13 mouse cellular contexts compared by ENCODE assay signal in genomic region chr12:16477572-16477971, GRCm38 (mm10).
"Had no signal": no experiment of that assay in that cellular context is flagged by ENCODE, and none has a peak within 500 bp of the region (broad histone marks: within the 10 kb centered on the region; RNA-seq: fewer than 3 reads in every experiment).

No protein-coding gene starts in this region.

- H3K9me3 ChIP-seq: liver, embryonic 13.5 days; midbrain, embryonic 12.5 days; midbrain, embryonic 15.5 days; neural tube, embryonic 13.5 days had no signal

- H3K9ac ChIP-seq: liver, embryonic 13.5 days; midbrain, embryonic 12.5 days; midbrain, embryonic 15.5 days; neural tube, embryonic 13.5 days had no signal

- H3K27ac ChIP-seq: kidney, postnatal 0 days; left cerebral cortex, adult 2 months; liver, embryonic 13.5 days; macrophage; midbrain, embryonic 12.5 days; midbrain, embryonic 15.5 days; neural tube, embryonic 13.5 days had no signal

- H3K4me1 ChIP-seq: liver, embryonic 13.5 days; midbrain, embryonic 12.5 days; midbrain, embryonic 15.5 days; neural tube, embryonic 13.5 days had no signal

- H3K4me3 ChIP-seq: left cerebral cortex, adult 2 months; liver, embryonic 13.5 days; midbrain, embryonic 12.5 days; midbrain, embryonic 15.5 days; neural tube, embryonic 13.5 days had no signal

- H3K36me3 ChIP-seq: liver, embryonic 13.5 days; midbrain, embryonic 12.5 days; midbrain, embryonic 15.5 days; neural tube, embryonic 13.5 days had no signal

- DNase-seq: kidney, postnatal 25 days; layer of hippocampus, postnatal 36 days; liver, embryonic 13.5 days; lung, adult 2 months; lung, postnatal 14 days; thymus, adult 2 months; thymus, postnatal 25 days had no signal

- H3K27me3 ChIP-seq: liver, embryonic 13.5 days; midbrain, embryonic 12.5 days; midbrain, embryonic 15.5 days; neural tube, embryonic 13.5 days had no signal

- H3K4me2 ChIP-seq: liver, embryonic 13.5 days; midbrain, embryonic 12.5 days; midbrain, embryonic 15.5 days; neural tube, embryonic 13.5 days had no signal
